Mouse (Mus musculus): ENCODE measurements around the gene Ptms. TPM values are rescaled to one million over a fixed set of nuclear protein-coding genes. Genes with fewer than 3 reads are reported as not detected.

Ptms gene
- polyA plus RNA-seq, 1 experiment from 2014 or later = 321 TPM

GRCm38 (mm10) chr6:124888555-124889125, 31.3 kb downstream of the Ptms start:
- Histone ChIP-seq H3K9me3 (ENCODE audit: control insufficient read depth, low read length) (no peaks in the 10 kb centered on the region), H3K27me3 (ENCODE audit: control insufficient read depth, insufficient read depth, low read length) (no peaks in the 10 kb centered on the region), H3K36me3 (ENCODE audit: control insufficient read depth, insufficient read depth, low read length) (no peaks in the 10 kb centered on the region), H3K9ac (ENCODE audit: low read depth, low read length) (no peak overlapping the region), H3K4me1 (replicated peaks; ENCODE audit: control insufficient read depth, insufficient read depth, low read length) (no peaks in the 10 kb centered on the region), H3K4me3 (ENCODE audit: low read depth, low read length) (no peak overlapping the region), H3K27ac (ENCODE audit: low read depth, low read length) (no peak overlapping the region), H3K4me2 (replicated peaks; ENCODE audit: low read depth, low read length) (no peak overlapping the region)
- DNase-seq (ENCODE audit: low spot score) = no peak
- 91% methylated on average over 6 of the region's 6 CpGs for WGBS
- no peak for ATAC-seq (ENCODE audit: low FRiP score)

- no peaks in the 10 kb centered on the region for H3K4me1 ChIP-seq (replicated peaks; ENCODE audit: control insufficient read depth, insufficient read depth, low read length)
- H3K4me3 ChIP-seq (ENCODE audit: low read depth, low read length) = no peak within 1 kb of the TSS
- H3K9ac ChIP-seq (ENCODE audit: low read depth, low read length) = no peak within 1 kb of the TSS
- no peaks in the 10 kb centered on the region for H3K27me3 ChIP-seq (ENCODE audit: control insufficient read depth, insufficient read depth, low read length)
- no peaks in the 10 kb centered on the region for H3K9me3 ChIP-seq (ENCODE audit: control insufficient read depth, low read length)
- no peak within 1 kb of the TSS for H3K27ac ChIP-seq (ENCODE audit: low read depth, low read length)
- no peak for ATAC-seq (ENCODE audit: low FRiP score)
- 90% methylated on average over 9 of the region's 9 CpGs for WGBS
- DNase-seq (ENCODE audit: low spot score) = no peak
- H3K36me3 ChIP-seq (ENCODE audit: control insufficient read depth, insufficient read depth, low read length) = no peaks in the 10 kb centered on the region
- H3K4me2 ChIP-seq (replicated peaks; ENCODE audit: low read depth, low read length) = no peak within 1 kb of the TSS
These were observed 31.9 kb downstream of the Ptms start, which contains the start of gene Cd4 for GRCm38 (mm10) chr6:124887986-124888385. Gene Cd4 (minus strand): TSS chr6:124888221.

GRCm38 (mm10) chr6:124885956-124886381, 33.9 kb downstream of the Ptms start:
- Histone ChIP-seq H3K27ac (ENCODE audit: low read depth, low read length) (no peak overlapping the region), H3K4me3 (ENCODE audit: low read depth, low read length) (no peak overlapping the region), H3K9me3 (ENCODE audit: control insufficient read depth, low read length) (no peaks in the 10 kb centered on the region), H3K27me3 (ENCODE audit: control insufficient read depth, insufficient read depth, low read length) (no peaks in the 10 kb centered on the region), H3K36me3 (ENCODE audit: control insufficient read depth, insufficient read depth, low read length) (no peaks in the 10 kb centered on the region), H3K4me2 (replicated peaks; ENCODE audit: low read depth, low read length) (no peak overlapping the region), H3K9ac (ENCODE audit: low read depth, low read length) (no peak overlapping the region), H3K4me1 (replicated peaks; ENCODE audit: control insufficient read depth, insufficient read depth, low read length) (no peaks in the 10 kb centered on the region)
- no peak for DNase-seq (ENCODE audit: low spot score)
- ATAC-seq (ENCODE audit: low FRiP score) = no peak
- 87% methylated on average over 8 of the region's 8 CpGs for WGBS

- DNase-seq (ENCODE audit: low spot score) (no peak), ATAC-seq (ENCODE audit: low FRiP score) (no peak)
- Histone ChIP-seq H3K36me3 (ENCODE audit: control insufficient read depth, insufficient read depth, low read length) (no peaks in the 10 kb centered on the region), H3K4me2 (replicated peaks; ENCODE audit: low read depth, low read length) (no peak overlapping the region), H3K4me1 (replicated peaks; ENCODE audit: control insufficient read depth, insufficient read depth, low read length) (no peaks in the 10 kb centered on the region), H3K27me3 (ENCODE audit: control insufficient read depth, insufficient read depth, low read length) (no peaks in the 10 kb centered on the region), H3K9me3 (ENCODE audit: control insufficient read depth, low read length) (no peaks in the 10 kb centered on the region), H3K4me3 (ENCODE audit: low read depth, low read length) (no peak overlapping the region), H3K9ac (ENCODE audit: low read depth, low read length) (no peak overlapping the region), H3K27ac (ENCODE audit: low read depth, low read length) (no peak overlapping the region)
- 75% methylated on average over 10 of the region's 10 CpGs for WGBS
These were observed 35.0 kb downstream of the Ptms start for GRCm38 (mm10) chr6:124884714-124885500.

- Histone ChIP-seq H3K36me3 (ENCODE audit: control insufficient read depth, insufficient read depth, low read length) (no peaks in the 10 kb centered on the region), H3K4me1 (replicated peaks; ENCODE audit: control insufficient read depth, insufficient read depth, low read length) (no peaks in the 10 kb centered on the region), H3K4me3 (ENCODE audit: low read depth, low read length) (no peak overlapping the region), H3K9ac (ENCODE audit: low read depth, low read length) (no peak overlapping the region), H3K9me3 (ENCODE audit: control insufficient read depth, low read length) (no peaks in the 10 kb centered on the region), H3K27me3 (ENCODE audit: control insufficient read depth, insufficient read depth, low read length) (no peaks in the 10 kb centered on the region), H3K4me2 (replicated peaks; ENCODE audit: low read depth, low read length) (no peak overlapping the region), H3K27ac (ENCODE audit: low read depth, low read length) (no peak overlapping the region)
- ATAC-seq (ENCODE audit: low FRiP score) (no peak), DNase-seq (ENCODE audit: low spot score) (no peak)
- WGBS = 80% methylated on average over 10 of the region's 10 CpGs
These were observed 36.6 kb downstream of the Ptms start for GRCm38 (mm10) chr6:124883351-124883750.

- no peaks in the 10 kb centered on the region for H3K4me1 ChIP-seq (replicated peaks; ENCODE audit: control insufficient read depth, insufficient read depth, low read length)
- H3K4me2 ChIP-seq (replicated peaks; ENCODE audit: low read depth, low read length) = no peak overlapping the region
- H3K4me3 ChIP-seq (ENCODE audit: low read depth, low read length) = no peak overlapping the region
- H3K27me3 ChIP-seq (ENCODE audit: control insufficient read depth, insufficient read depth, low read length) = no peaks in the 10 kb centered on the region
- H3K27ac ChIP-seq (ENCODE audit: low read depth, low read length) = no peak overlapping the region
- no peaks in the 10 kb centered on the region for H3K9me3 ChIP-seq (ENCODE audit: control insufficient read depth, low read length)
- DNase-seq (ENCODE audit: low spot score) (no peak), ATAC-seq (ENCODE audit: low FRiP score) (no peak)
- no peaks in the 10 kb centered on the region for H3K36me3 ChIP-seq (ENCODE audit: control insufficient read depth, insufficient read depth, low read length)
- 96% methylated on average over 9 of the region's 9 CpGs for WGBS
- H3K9ac ChIP-seq (ENCODE audit: low read depth, low read length) = no peak overlapping the region
These were observed 38.1 kb downstream of the Ptms start for GRCm38 (mm10) chr6:124881821-124882220.

- Histone ChIP-seq H3K36me3 (ENCODE audit: control insufficient read depth, insufficient read depth, low read length) (no peaks in the 10 kb centered on the region), H3K4me2 (replicated peaks; ENCODE audit: low read depth, low read length) (no peak overlapping the region), H3K9me3 (ENCODE audit: control insufficient read depth, low read length) (no peaks in the 10 kb centered on the region), H3K4me1 (replicated peaks; ENCODE audit: control insufficient read depth, insufficient read depth, low read length) (no peaks in the 10 kb centered on the region), H3K27me3 (ENCODE audit: control insufficient read depth, insufficient read depth, low read length) (no peaks in the 10 kb centered on the region), H3K9ac (ENCODE audit: low read depth, low read length) (no peak overlapping the region), H3K4me3 (ENCODE audit: low read depth, low read length) (no peak overlapping the region), H3K27ac (ENCODE audit: low read depth, low read length) (no peak overlapping the region)
- DNase-seq (ENCODE audit: low spot score) (no peak), ATAC-seq (ENCODE audit: low FRiP score) (no peak)
- WGBS = 45% methylated on average over 6 of the region's 6 CpGs
These were observed 40.5 kb downstream of the Ptms start for GRCm38 (mm10) chr6:124879390-124879789.

- H3K27me3 ChIP-seq (ENCODE audit: control insufficient read depth, insufficient read depth, low read length) = no peaks in the 10 kb centered on the region
- H3K4me1 ChIP-seq (replicated peaks; ENCODE audit: control insufficient read depth, insufficient read depth, low read length) = no peaks in the 10 kb centered on the region
- ATAC-seq (ENCODE audit: low FRiP score) (no peak), DNase-seq (ENCODE audit: low spot score) (no peak)
- no peak overlapping the region for H3K9ac ChIP-seq (ENCODE audit: low read depth, low read length)
- H3K9me3 ChIP-seq (ENCODE audit: control insufficient read depth, low read length) = no peaks in the 10 kb centered on the region
- H3K36me3 ChIP-seq (ENCODE audit: control insufficient read depth, insufficient read depth, low read length) = no peaks in the 10 kb centered on the region
- 76% methylated on average over 2 of the region's 3 CpGs for WGBS
- no peak overlapping the region for H3K27ac ChIP-seq (ENCODE audit: low read depth, low read length)
- no peak overlapping the region for H3K4me3 ChIP-seq (ENCODE audit: low read depth, low read length)
- H3K4me2 ChIP-seq (replicated peaks; ENCODE audit: low read depth, low read length) = no peak overlapping the region
These were observed 45.6 kb downstream of the Ptms start for GRCm38 (mm10) chr6:124874348-124874747.

GRCm38 (mm10) chr6:124866560-124866959, 53.3 kb downstream of the Ptms start:
- Histone ChIP-seq H3K9ac (ENCODE audit: low read depth, low read length) (no peak overlapping the region), H3K27ac (ENCODE audit: low read depth, low read length) (no peak overlapping the region), H3K9me3 (ENCODE audit: control insufficient read depth, low read length) (no peaks in the 10 kb centered on the region), H3K4me3 (ENCODE audit: low read depth, low read length) (no peak overlapping the region), H3K4me2 (replicated peaks; ENCODE audit: low read depth, low read length) (no peak overlapping the region), H3K36me3 (ENCODE audit: control insufficient read depth, insufficient read depth, low read length) (no peaks in the 10 kb centered on the region), H3K27me3 (ENCODE audit: control insufficient read depth, insufficient read depth, low read length) (no peaks in the 10 kb centered on the region), H3K4me1 (replicated peaks; ENCODE audit: control insufficient read depth, insufficient read depth, low read length) (peaks cover 18% of the 10 kb centered on the region)
- 60% methylated on average over 6 of the region's 7 CpGs for WGBS
- ATAC-seq (ENCODE audit: low FRiP score) (no peak), DNase-seq (ENCODE audit: low spot score) (no peak)
